Mouse (Mus musculus): ENCODE measurements at regions not wholly inside any gene's neighbourhood (a gene's known extent, or its start where the extent isn't known, plus 50 kb on each side); places are given as distances from the start of the nearest gene placed in this dataset.

- DNase-seq (ENCODE audit: low read depth): peak; percentile 8
Measured at GRCm38 (mm10) chr10:38269136-38269535, 552.4 kb downstream of the Rfpl4b start.

- DNase-seq (ENCODE audit: low read depth): no peak
Measured at GRCm38 (mm10) chr10:38265564-38265963, 556.0 kb downstream of the Rfpl4b start.

- DNase-seq (ENCODE audit: low read depth): no peak
Measured at GRCm38 (mm10) chr10:38246821-38247220, 574.8 kb downstream of the Rfpl4b start.
